Mouse (Mus musculus) myocyte (in vitro differentiated cells): Measurements from ENCODE around the gene Cstf2. TPM values are rescaled to one million over a fixed set of nuclear protein-coding genes. Genes with fewer than 3 reads are reported as not detected.
A peak's percentile ranks its signal among the peaks of the same experiment; 100 is the strongest.

Experiments used
- H3K27me3 ChIP-seq: one replicate; pipeline ENCODE4 v1.6.1; 2011; ENCODE audit not compliant: control insufficient read depth, insufficient read depth, insufficient read length
- H3K36me3 ChIP-seq: one replicate; pipeline ENCODE4 v1.6.1; 2011; ENCODE audit not compliant: control insufficient read depth, insufficient read depth
- H3K4me2 ChIP-seq: one replicate; pipeline ENCODE4 v1.6.1; 2011; ENCODE audit warnings: low read depth, control low read depth
- H3K4me3 ChIP-seq: one replicate; pipeline ENCODE4 v1.5.1; 2011; ENCODE audit warnings: mild to moderate bottlenecking, control low read depth, moderate library complexity
- H3K79me2 ChIP-seq: one replicate; pipeline ENCODE4 v1.6.1; 2011; ENCODE audit not compliant: control insufficient read depth, insufficient read depth
- H3ac ChIP-seq: one replicate; pipeline ENCODE4 v1.6.1; 2011; ENCODE audit not compliant: control insufficient read depth, insufficient read length
- CEBPB ChIP-seq: IDR thresholded peaks from 2 replicates; pipeline ENCODE4 v1.6.1; 2011; ENCODE audit warnings: mild to moderate bottlenecking, moderate library complexity; ENCODE audit not compliant: poor library complexity, insufficient read depth, severe bottlenecking
- E2F4 ChIP-seq: IDR thresholded peaks from one replicate; pipeline ENCODE4 v1.6.1; 2011; ENCODE audit warnings: mild to moderate bottlenecking, control low read depth, moderate library complexity; ENCODE audit not compliant: insufficient read depth
- MAX ChIP-seq: IDR thresholded peaks from one replicate; pipeline ENCODE4 v1.6.1; 2011; ENCODE audit warnings: low read depth, mild to moderate bottlenecking, control low read depth
- MYOD1 ChIP-seq, 3 experiments: IDR thresholded peaks; one replicate each; pipeline ENCODE4 v1.6.1; 2011; ENCODE audit warnings: control low read depth in 2 of 3, low read depth in 2 of 3, mild to moderate bottlenecking in 2 of 3, moderate library complexity in 1 of 3; ENCODE audit not compliant: insufficient read length in 2 of 3, control insufficient read depth in 1 of 3
- MYOG ChIP-seq, 3 experiments: IDR thresholded peaks; one replicate each; pipeline ENCODE4 v1.6.1; 2011; ENCODE audit warnings: control low read depth in 2 of 3, low read depth in 2 of 3, mild to moderate bottlenecking in 2 of 3; ENCODE audit not compliant: insufficient read length in 2 of 3, control insufficient read depth in 1 of 3, insufficient read depth in 1 of 3
- POLR2A ChIP-seq: IDR thresholded peaks from one replicate; pipeline ENCODE4 v1.6.1; 2011; ENCODE audit warnings: low read depth, mild to moderate bottlenecking, control low read depth, moderate library complexity; ENCODE audit not compliant: insufficient read length
- POLR2AphosphoS2 ChIP-seq: IDR thresholded peaks from one replicate; pipeline ENCODE4 v1.6.1; 2011; ENCODE audit warnings: low read depth, control low read depth; ENCODE audit not compliant: insufficient read length
- REST ChIP-seq: IDR thresholded peaks from one replicate; pipeline ENCODE4 v1.6.1; 2011; ENCODE audit warnings: mild to moderate bottlenecking, control low read depth, moderate library complexity; ENCODE audit not compliant: insufficient read depth, insufficient read length
- SRF ChIP-seq: IDR thresholded peaks from one replicate; pipeline ENCODE4 v1.6.1; 2011; ENCODE audit warnings: low read depth; ENCODE audit not compliant: control insufficient read depth, insufficient read length
- TCF12 ChIP-seq: IDR thresholded peaks from one replicate; pipeline ENCODE4 v1.6.1; 2011; ENCODE audit warnings: mild to moderate bottlenecking, control low read depth; ENCODE audit not compliant: poor library complexity, insufficient read depth, severe bottlenecking
- TCF3 ChIP-seq: IDR thresholded peaks from one replicate; pipeline ENCODE4 v1.6.1; 2011; ENCODE audit warnings: low read depth, control low read depth; ENCODE audit not compliant: insufficient read length
- USF1 ChIP-seq: IDR thresholded peaks from one replicate; pipeline ENCODE4 v1.6.1; 2011; ENCODE audit warnings: low read depth, mild to moderate bottlenecking, control low read depth, moderate library complexity
- polyA plus RNA-seq: library from polyadenylated mRNA; unstranded; fragments of >200 nt; fragmentation: generic; extraction: Trizol; gene quantifications from one replicate; pipeline ENCODE4 v1.2.1, GENCODE M21; 2012; ENCODE audit warnings: missing spikeins

Gene Cstf2
- 15.7 TPM for polyA plus RNA-seq

DNA sequence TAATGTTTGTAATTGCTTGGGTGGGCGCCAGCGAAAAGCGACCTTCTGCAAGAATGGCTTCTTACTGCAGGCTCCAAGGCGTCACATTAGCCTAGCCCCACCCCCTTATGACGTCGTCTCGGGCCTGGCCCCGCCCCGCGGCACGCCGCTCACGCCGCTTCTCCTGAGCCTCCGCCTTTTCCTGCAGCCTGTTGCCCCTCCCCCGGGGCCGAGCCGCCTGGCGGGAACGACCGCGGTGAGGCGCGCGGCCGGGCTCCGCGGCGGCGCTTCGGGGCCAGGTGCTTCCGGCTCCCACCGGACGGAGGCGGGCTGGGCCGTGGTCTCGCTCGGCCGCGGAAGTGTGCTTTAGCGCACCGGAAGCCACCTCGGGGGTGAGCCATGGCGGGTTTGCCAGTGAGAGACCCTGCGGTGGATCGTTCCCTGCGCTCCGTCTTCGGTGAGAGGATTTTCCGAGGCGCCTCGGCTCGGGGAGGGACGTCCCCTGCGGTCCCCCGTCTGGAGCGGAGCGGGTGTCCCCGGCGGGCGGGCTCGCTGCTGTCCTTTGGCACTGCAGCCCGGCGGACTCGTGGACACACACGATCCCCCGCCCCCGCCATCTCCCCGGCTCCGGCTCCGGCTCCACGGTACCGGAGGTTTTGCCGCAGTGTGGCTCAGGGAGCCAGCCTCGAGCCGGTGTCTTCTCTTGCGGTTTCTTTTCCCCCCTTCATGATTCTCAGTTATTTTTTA lies at the start of gene Cstf2:
TSS of gene Cstf2 (plus strand) at position 201 of the 726 bp plus-strand sequence.
- peaks cover 12% of the 10 kb centered on the region for H3K79me2 ChIP-seq
- no peaks in the 10 kb centered on the region for H3K36me3 ChIP-seq
- H3K4me2 ChIP-seq: peak within 1 kb of the TSS; percentile 70

GRCm38 (mm10) chrX:134019005-134019404 lies 40.0 kb upstream of the Cstf2 start:
- TF ChIP-seq TCF12 (no peak), CEBPB (no peak), USF1 (no peak), SRF (no peak), TCF3 (no peak), POLR2AphosphoS2 (no peak), REST (no peak), MYOD1 (IDR thresholded peaks at IDR 0.05; ENCODE audit: control insufficient read depth in 1 of 3, insufficient read length in 2 of 3, low read depth in 2 of 3) (no peak), MAX (no peak), E2F4 (no peak)
- no peaks in the 10 kb centered on the region for H3K79me2 ChIP-seq
- H3K4me2 ChIP-seq: no peak overlapping the region
- no peak overlapping the region for H3ac ChIP-seq
- H3K4me3 ChIP-seq: no peak overlapping the region
- H3K27me3 ChIP-seq: no peaks in the 10 kb centered on the region
- H3K36me3 ChIP-seq: no peaks in the 10 kb centered on the region

More for the DNA sequence above, at the start of gene Cstf2:
- Histone ChIP-seq H3K4me3 (peak within 1 kb of the TSS; percentile 38), H3K27me3 (no peaks in the 10 kb centered on the region), H3ac (peak within 1 kb of the TSS; percentile 69)
- peak; percentile 22 for TF ChIP-seq E2F4
- peak; percentile 66 for TF ChIP-seq POLR2A
- TF ChIP-seq CEBPB: no peak
- no peak for TF ChIP-seq TCF12
- TF ChIP-seq MYOG (IDR thresholded peaks at IDR 0.05; ENCODE audit: control insufficient read depth in 1 of 3, insufficient read depth in 1 of 3, insufficient read length in 2 of 3, low read depth in 2 of 3): peak in 1 of 3 experiments; percentile 68
- peak in 2 of 3 experiments; percentile 15 to 62 for TF ChIP-seq MYOD1 (IDR thresholded peaks at IDR 0.05; ENCODE audit: control insufficient read depth in 1 of 3, insufficient read length in 2 of 3, low read depth in 2 of 3)
- TF ChIP-seq POLR2AphosphoS2: peak; percentile 46

- no peaks in the 10 kb centered on the region for H3K36me3 ChIP-seq
- no peak overlapping the region for H3K4me2 ChIP-seq
- no peak overlapping the region for H3ac ChIP-seq
- TF ChIP-seq CEBPB (no peak), TCF3 (no peak), REST (no peak), E2F4 (no peak), MYOG (IDR thresholded peaks at IDR 0.05; ENCODE audit: control insufficient read depth in 1 of 3, insufficient read depth in 1 of 3, insufficient read length in 2 of 3, low read depth in 2 of 3) (no peak)
- H3K4me3 ChIP-seq: no peak overlapping the region
- H3K27me3 ChIP-seq: no peaks in the 10 kb centered on the region
- H3K79me2 ChIP-seq: no peaks in the 10 kb centered on the region
These were observed 38.3 kb upstream of the Cstf2 start for GRCm38 (mm10) chrX:134020664-134021063.

- TF ChIP-seq E2F4: no peak
- no peak for TF ChIP-seq MYOD1 (IDR thresholded peaks at IDR 0.05; ENCODE audit: control insufficient read depth in 1 of 3, insufficient read length in 2 of 3, low read depth in 2 of 3)
- TF ChIP-seq CEBPB: no peak
- no peak for TF ChIP-seq REST
- Histone ChIP-seq H3K79me2 (no peaks in the 10 kb centered on the region), H3K27me3 (no peaks in the 10 kb centered on the region), H3K4me2 (no peak overlapping the region), H3K4me3 (no peak overlapping the region), H3ac (no peak overlapping the region), H3K36me3 (no peaks in the 10 kb centered on the region)
These were observed 10.0 kb upstream of the Cstf2 start for GRCm38 (mm10) chrX:134048994-134049393.

- Histone ChIP-seq H3K36me3 (no peaks in the 10 kb centered on the region), H3K4me2 (no peak overlapping the region), H3K79me2 (peaks cover 12% of the 10 kb centered on the region), H3ac (no peak overlapping the region), H3K27me3 (no peaks in the 10 kb centered on the region), H3K4me3 (no peak overlapping the region)
- no peak for TF ChIP-seq MAX
- no peak for TF ChIP-seq POLR2AphosphoS2
- TF ChIP-seq POLR2A: no peak
- no peak for TF ChIP-seq TCF12
- TF ChIP-seq TCF3: no peak
- no peak for TF ChIP-seq CEBPB
- TF ChIP-seq SRF: no peak
- TF ChIP-seq MYOG (IDR thresholded peaks at IDR 0.05; ENCODE audit: control insufficient read depth in 1 of 3, insufficient read depth in 1 of 3, insufficient read length in 2 of 3, low read depth in 2 of 3): no peak
- TF ChIP-seq E2F4: no peak
- TF ChIP-seq REST: no peak
- no peak for TF ChIP-seq USF1
- TF ChIP-seq MYOD1 (IDR thresholded peaks at IDR 0.05; ENCODE audit: control insufficient read depth in 1 of 3, insufficient read length in 2 of 3, low read depth in 2 of 3): no peak
These were observed 2.1 kb upstream of the Cstf2 start for GRCm38 (mm10) chrX:134056897-134057296.
